Mouse (Mus musculus) forebrain, embryonic 10.5 days (tissue): Measurements from ENCODE around the gene Sgcd. TPM values are rescaled to one million over a fixed set of nuclear protein-coding genes. Genes with fewer than 3 reads are reported as not detected.

Experiments
- DNase-seq: peaks from one replicate; pipeline ENCODE4 v3.0.0-alpha.2; 2017; ENCODE audit warnings: low spot score; ENCODE audit errors: extremely low spot score
- H3K27ac ChIP-seq: fragments of 300-500 bp; sonication (generic); 2 replicates; pipeline ENCODE4 v1.5.1; 2016; ENCODE audit warnings: mild to moderate bottlenecking
- H3K27me3 ChIP-seq: fragments of 300-500 bp; sonication (generic); 2 replicates; pipeline ENCODE4 v1.6.1; 2016; ENCODE audit warnings: mild to moderate bottlenecking; ENCODE audit not compliant: poor library complexity, severe bottlenecking
- H3K36me3 ChIP-seq: fragments of 300-500 bp; sonication (generic); replicated peaks from 2 replicates; pipeline ENCODE4 v1.6.1; 2016; ENCODE audit warnings: mild to moderate bottlenecking, moderate library complexity
- H3K4me1 ChIP-seq: fragments of 300-500 bp; sonication (generic); 2 replicates; pipeline ENCODE4 v1.6.1; 2016
- H3K4me3 ChIP-seq: fragments of 300-500 bp; sonication (generic); 2 replicates; pipeline ENCODE4 v1.5.1; 2016; ENCODE audit warnings: mild to moderate bottlenecking, moderate library complexity
- H3K9me3 ChIP-seq: fragments of 300-500 bp; sonication (generic); 2 replicates; pipeline ENCODE4 v1.6.1; 2016; ENCODE audit warnings: mild to moderate bottlenecking, moderate library complexity
- WGBS: fragments of 180-500 bp; shearing (Covaris S2); methylation state at CpG from one replicate; pipeline ENCODE4 v1.1.7; 2016; 5-methylcytosine and 5-hydroxymethylcytosine counted together
- polyA plus RNA-seq: library from polyadenylated mRNA; unstranded; fragments of >200 nt; fragmentation: Nextera tagmentation; extraction: Ambion mirVana; gene quantifications from 2 replicates; pipeline ENCODE4 v1.2.1, GENCODE M21; 2016

Gene Sgcd
- polyA plus RNA-seq, 1 experiment from 2014 or later = 2.0 TPM

- WGBS = 88% methylated on average over 4 of the region's 4 CpGs
- no peak overlapping the region for H3K4me3 ChIP-seq
These were observed 229.8 kb downstream of the Sgcd start for GRCm38 (mm10) chr11:47759015-47759414.

GRCm38 (mm10) chr11:47742806-47743205 lies 246.0 kb downstream of the Sgcd start:
- Histone ChIP-seq H3K4me1 (no peaks in the 10 kb centered on the region), H3K27me3 (no peaks in the 10 kb centered on the region), H3K36me3 (no peaks in the 10 kb centered on the region), H3K9me3 (no peaks in the 10 kb centered on the region), H3K4me3 (no peak overlapping the region), H3K27ac (no peak overlapping the region)
- 67% methylated on average over 2 of the region's 2 CpGs for WGBS
- no peak for DNase-seq

More at GRCm38 (mm10) chr11:47759015-47759414, 229.8 kb downstream of the Sgcd start:
- Histone ChIP-seq H3K4me1 (no peaks in the 10 kb centered on the region), H3K36me3 (no peaks in the 10 kb centered on the region), H3K9me3 (no peaks in the 10 kb centered on the region), H3K27me3 (no peaks in the 10 kb centered on the region), H3K27ac (no peak overlapping the region)
- no peak for DNase-seq

- 89% methylated on average over 8 of the region's 8 CpGs for WGBS
- no peaks in the 10 kb centered on the region for H3K27me3 ChIP-seq
- no peak overlapping the region for H3K27ac ChIP-seq
- no peaks in the 10 kb centered on the region for H3K36me3 ChIP-seq
- DNase-seq = no peak
- no peaks in the 10 kb centered on the region for H3K9me3 ChIP-seq
- no peak overlapping the region for H3K4me3 ChIP-seq
- H3K4me1 ChIP-seq = peaks cover 5% of the 10 kb centered on the region
These were observed 283.6 kb downstream of the Sgcd start for GRCm38 (mm10) chr11:47704930-47705787.

- DNase-seq = no peak
- Histone ChIP-seq H3K4me3 (no peak overlapping the region), H3K27me3 (no peaks in the 10 kb centered on the region), H3K4me1 (peaks cover 6% of the 10 kb centered on the region; the same call in 1 of the 2 replicates), H3K36me3 (no peaks in the 10 kb centered on the region), H3K9me3 (no peaks in the 10 kb centered on the region), H3K27ac (no peak overlapping the region)
- 28% methylated on average over 1 of the region's 1 CpGs for WGBS
These were observed 293.2 kb downstream of the Sgcd start for GRCm38 (mm10) chr11:47695611-47696010.

- 0% methylated on average over 1 of the region's 1 CpGs for WGBS
- no peaks in the 10 kb centered on the region for H3K4me1 ChIP-seq
- H3K4me3 ChIP-seq = no peak overlapping the region
- peak; percentile 47 for DNase-seq
- no peaks in the 10 kb centered on the region for H3K9me3 ChIP-seq
- H3K27ac ChIP-seq = no peak overlapping the region
- no peaks in the 10 kb centered on the region for H3K27me3 ChIP-seq
- no peaks in the 10 kb centered on the region for H3K36me3 ChIP-seq
These were observed 330.6 kb downstream of the Sgcd start for GRCm38 (mm10) chr11:47658135-47658534.

GRCm38 (mm10) chr11:47645911-47646310 lies 342.9 kb downstream of the Sgcd start:
- H3K4me1 ChIP-seq = peaks cover 14% of the 10 kb centered on the region
- H3K4me3 ChIP-seq = no peak overlapping the region
- H3K36me3 ChIP-seq = no peaks in the 10 kb centered on the region
- peaks cover 23% of the 10 kb centered on the region; the same call in 1 of the 2 replicates for H3K27me3 ChIP-seq
- DNase-seq = no peak
- H3K27ac ChIP-seq = no peak overlapping the region
- no peaks in the 10 kb centered on the region for H3K9me3 ChIP-seq

- Histone ChIP-seq H3K4me3 (no peak overlapping the region), H3K36me3 (no peaks in the 10 kb centered on the region), H3K9me3 (no peaks in the 10 kb centered on the region), H3K27me3 (peaks cover 42% of the 10 kb centered on the region), H3K27ac (no peak overlapping the region), H3K4me1 (peaks cover 27% of the 10 kb centered on the region)
- no peak for DNase-seq
- 28% methylated on average over 2 of the region's 2 CpGs for WGBS
These were observed 347.1 kb downstream of the Sgcd start for GRCm38 (mm10) chr11:47641567-47642259.

- 0 out of 2 replicates have a peak overlapping the region, but pooled peaks have one; percentile 8 for H3K27ac ChIP-seq
- 17% methylated on average over 1 of the region's 1 CpGs for WGBS
These were observed 348.2 kb downstream of the Sgcd start for GRCm38 (mm10) chr11:47640556-47640955.

GRCm38 (mm10) chr11:47630186-47630585 lies 358.6 kb downstream of the Sgcd start:
- Histone ChIP-seq H3K4me1 (no peaks in the 10 kb centered on the region), H3K4me3 (no peak overlapping the region), H3K27me3 (no peaks in the 10 kb centered on the region), H3K27ac (no peak overlapping the region), H3K9me3 (no peaks in the 10 kb centered on the region), H3K36me3 (no peaks in the 10 kb centered on the region)
- no peak for DNase-seq
- 93% methylated on average over 2 of the region's 2 CpGs for WGBS

More at GRCm38 (mm10) chr11:47640556-47640955, 348.2 kb downstream of the Sgcd start:
- peaks cover 42% of the 10 kb centered on the region for H3K27me3 ChIP-seq
- no peak for DNase-seq
- H3K9me3 ChIP-seq = no peaks in the 10 kb centered on the region
- H3K4me1 ChIP-seq = peaks cover 27% of the 10 kb centered on the region
- H3K36me3 ChIP-seq = no peaks in the 10 kb centered on the region
- H3K4me3 ChIP-seq = no peak overlapping the region

- Histone ChIP-seq H3K27me3 (no peaks in the 10 kb centered on the region), H3K4me3 (no peak overlapping the region), H3K9me3 (no peaks in the 10 kb centered on the region), H3K27ac (no peak overlapping the region), H3K36me3 (no peaks in the 10 kb centered on the region), H3K4me1 (no peaks in the 10 kb centered on the region)
- WGBS = 86% methylated on average over 4 of the region's 4 CpGs
- no peak for DNase-seq
These were observed 378.9 kb downstream of the Sgcd start for GRCm38 (mm10) chr11:47609892-47610291.

GRCm38 (mm10) chr11:47574635-47575034 lies 414.1 kb downstream of the Sgcd start:
- DNase-seq = no peak
- no peaks in the 10 kb centered on the region for H3K36me3 ChIP-seq
- H3K27me3 ChIP-seq = no peaks in the 10 kb centered on the region
- no peaks in the 10 kb centered on the region for H3K9me3 ChIP-seq
- H3K27ac ChIP-seq = no peak overlapping the region
- 69% methylated on average over 4 of the region's 4 CpGs for WGBS
- no peaks in the 10 kb centered on the region for H3K4me1 ChIP-seq
- no peak overlapping the region for H3K4me3 ChIP-seq

- no peaks in the 10 kb centered on the region for H3K4me1 ChIP-seq
- no peaks in the 10 kb centered on the region for H3K9me3 ChIP-seq
- whole genome bisulfite sequencing = 96% methylated on average over 1 of the region's 1 CpGs
- H3K27ac ChIP-seq = no peak overlapping the region
- DNase-seq = no peak
- no peaks in the 10 kb centered on the region for H3K27me3 ChIP-seq
- no peaks in the 10 kb centered on the region for H3K36me3 ChIP-seq
- no peak overlapping the region for H3K4me3 ChIP-seq
These were observed 420.3 kb downstream of the Sgcd start for GRCm38 (mm10) chr11:47568488-47568887.

- no peaks in the 10 kb centered on the region for H3K9me3 ChIP-seq
- H3K4me3 ChIP-seq = no peak overlapping the region
- no peaks in the 10 kb centered on the region for H3K27me3 ChIP-seq
- DNase-seq = no peak
- WGBS = 89% methylated on average over 3 of the region's 3 CpGs
- no peaks in the 10 kb centered on the region for H3K4me1 ChIP-seq
- H3K36me3 ChIP-seq = no peaks in the 10 kb centered on the region
- H3K27ac ChIP-seq = no peak overlapping the region
These were observed 422.6 kb downstream of the Sgcd start for GRCm38 (mm10) chr11:47566156-47566555.
